Mouse (Mus musculus) midbrain, embryonic 11.5 days (tissue): ENCODE data around the gene Brpf3. TPM values are rescaled to one million over a fixed set of nuclear protein-coding genes. Genes with fewer than 3 reads are reported as not detected.

ENCODE experiments used
- ATAC-seq: fragments of 200-750 bp; cut with Nextera tagmentation; 2 replicates; pipeline ENCODE4 v1.8.0; 2017; ENCODE audit warnings: moderate TSS enrichment, moderate library complexity; ENCODE audit not compliant: low FRiP score
- DNase-seq: peaks from one replicate; pipeline ENCODE4 v3.0.0; 2015; ENCODE audit warnings: low spot score; ENCODE audit errors: missing footprints
- H3K27ac ChIP-seq: fragments of 300-500 bp; sonication (generic); 2 replicates; pipeline ENCODE4 v1.5.1; 2014; ENCODE audit warnings: low read depth, low read length
- H3K27me3 ChIP-seq: fragments of 300-500 bp; sonication (generic); 2 replicates; pipeline ENCODE4 v1.6.1; 2014; ENCODE audit warnings: mild to moderate bottlenecking, low read length, moderate library complexity, mixed read lengths; ENCODE audit not compliant: control insufficient read depth, insufficient read depth
- H3K36me3 ChIP-seq: fragments of 300-500 bp; sonication (generic); 2 replicates; pipeline ENCODE4 v1.6.1; 2014; ENCODE audit warnings: mild to moderate bottlenecking, low read length, moderate library complexity, mixed read lengths; ENCODE audit not compliant: control insufficient read depth, insufficient read depth
- H3K4me1 ChIP-seq: fragments of 300-500 bp; sonication (generic); 2 replicates; pipeline ENCODE4 v1.6.1; 2014; ENCODE audit warnings: low read length; ENCODE audit not compliant: control insufficient read depth, insufficient read depth
- H3K4me2 ChIP-seq: fragments of 300-500 bp; sonication (generic); 2 replicates; pipeline ENCODE4 v1.6.1; 2014; ENCODE audit warnings: mild to moderate bottlenecking, moderate library complexity
- H3K4me3 ChIP-seq: fragments of 300-500 bp; sonication (generic); 2 replicates; pipeline ENCODE4 v1.5.1; 2014; ENCODE audit warnings: low read depth, low read length
- H3K9ac ChIP-seq: fragments of 300-500 bp; sonication (generic); 2 replicates; pipeline ENCODE4 v1.6.1; 2014; ENCODE audit warnings: low read length
- H3K9me3 ChIP-seq: fragments of 300-500 bp; sonication (generic); 2 replicates; pipeline ENCODE4 v1.6.1; 2016; ENCODE audit warnings: low read length; ENCODE audit not compliant: control insufficient read depth
- WGBS: fragments of 180-500 bp; shearing (Covaris S2); extraction: QIAGEN DNeasy Blood & Tissue Kit; methylation state at CpG from one replicate; pipeline ENCODE4 v1.1.7; 2014; 5-methylcytosine and 5-hydroxymethylcytosine counted together
- polyA plus RNA-seq: library from polyadenylated mRNA; unstranded; fragments of >200 nt; fragmentation: Nextera tagmentation; extraction: Ambion mirVana; gene quantifications from 2 replicates; pipeline ENCODE4 v1.2.1, GENCODE M21; 2014

The Brpf3 gene
- polyA plus RNA-seq, 1 experiment from 2014 or later, result 9.7 TPM

- no peaks in the 10 kb centered on the region for H3K36me3 ChIP-seq
- no peak within 1 kb of the TSS for H3K9ac ChIP-seq
- whole genome bisulfite sequencing, result 34% methylated on average over 12 of the region's 12 CpGs
- no peak for ATAC-seq
- DNase-seq, result no peak
- no peak within 1 kb of the TSS for H3K27ac ChIP-seq
- no peak within 1 kb of the TSS for H3K4me2 ChIP-seq
- H3K4me1 ChIP-seq, result no peaks in the 10 kb centered on the region
- H3K27me3 ChIP-seq, result no peaks in the 10 kb centered on the region
- no peak within 1 kb of the TSS for H3K4me3 ChIP-seq
- no peaks in the 10 kb centered on the region for H3K9me3 ChIP-seq
Measured at GRCm38 (mm10) chr17:28858205-28858604, 57.3 kb downstream of the Brpf3 start, which contains the start of gene Pnpla1. Gene Pnpla1 (plus strand): TSS chr17:28858411.

GRCm38 (mm10) chr17:28863926-28864325 lies 63.0 kb downstream of the Brpf3 start:
- H3K27ac ChIP-seq, result no peak overlapping the region
- no peak overlapping the region for H3K4me3 ChIP-seq
- 76% methylated on average over 7 of the region's 7 CpGs for WGBS
- no peaks in the 10 kb centered on the region for H3K4me1 ChIP-seq
- no peak overlapping the region for H3K9ac ChIP-seq
- ATAC-seq (no peak), DNase-seq (no peak)
- no peak overlapping the region for H3K4me2 ChIP-seq
- H3K36me3 ChIP-seq, result no peaks in the 10 kb centered on the region
- H3K9me3 ChIP-seq, result no peaks in the 10 kb centered on the region
- no peaks in the 10 kb centered on the region for H3K27me3 ChIP-seq

GRCm38 (mm10) chr17:28864464-28864863 lies 63.6 kb downstream of the Brpf3 start:
- 84% methylated on average over 6 of the region's 6 CpGs for WGBS
- no peak overlapping the region for H3K4me3 ChIP-seq
- H3K9me3 ChIP-seq, result no peaks in the 10 kb centered on the region
- H3K36me3 ChIP-seq, result no peaks in the 10 kb centered on the region
- ATAC-seq, result no peak
- H3K4me1 ChIP-seq, result no peaks in the 10 kb centered on the region
- H3K27ac ChIP-seq, result no peak overlapping the region
- no peak overlapping the region for H3K4me2 ChIP-seq
- H3K27me3 ChIP-seq, result no peaks in the 10 kb centered on the region
- no peak for DNase-seq
- H3K9ac ChIP-seq, result no peak overlapping the region

GRCm38 (mm10) chr17:28866921-28867320 lies 66.0 kb downstream of the Brpf3 start:
- Histone ChIP-seq H3K4me1 (no peaks in the 10 kb centered on the region), H3K36me3 (no peaks in the 10 kb centered on the region), H3K4me2 (no peak overlapping the region), H3K27ac (no peak overlapping the region), H3K27me3 (no peaks in the 10 kb centered on the region), H3K9ac (no peak overlapping the region), H3K4me3 (no peak overlapping the region), H3K9me3 (no peaks in the 10 kb centered on the region)
- DNase-seq (peak; percentile 54), ATAC-seq (no peak)

GRCm38 (mm10) chr17:28867381-28867780 lies 66.5 kb downstream of the Brpf3 start:
- Histone ChIP-seq H3K27ac (no peak overlapping the region), H3K4me2 (no peak overlapping the region), H3K9ac (no peak overlapping the region), H3K4me1 (no peaks in the 10 kb centered on the region), H3K36me3 (no peaks in the 10 kb centered on the region), H3K27me3 (no peaks in the 10 kb centered on the region), H3K4me3 (no peak overlapping the region), H3K9me3 (no peaks in the 10 kb centered on the region)
- 89% methylated on average over 4 of the region's 4 CpGs for WGBS
- DNase-seq (peak; percentile 56), ATAC-seq (no peak)

- no peak overlapping the region for H3K9ac ChIP-seq
- 68% methylated on average over 9 of the region's 9 CpGs for WGBS
- peak; percentile 73 for ATAC-seq
- H3K27ac ChIP-seq, result peak overlapping the region; percentile 57
- H3K9me3 ChIP-seq, result no peaks in the 10 kb centered on the region
- no peaks in the 10 kb centered on the region for H3K27me3 ChIP-seq
- H3K4me1 ChIP-seq, result no peaks in the 10 kb centered on the region
- no peak for DNase-seq
- no peak overlapping the region for H3K4me2 ChIP-seq
- no peak overlapping the region for H3K4me3 ChIP-seq
- H3K36me3 ChIP-seq, result no peaks in the 10 kb centered on the region
Measured at GRCm38 (mm10) chr17:28869412-28870110, 68.7 kb downstream of the Brpf3 start.

GRCm38 (mm10) chr17:28870435-28870834 lies 69.5 kb downstream of the Brpf3 start:
- ATAC-seq (no peak), DNase-seq (no peak)
- Histone ChIP-seq H3K9me3 (no peaks in the 10 kb centered on the region), H3K9ac (no peak overlapping the region), H3K4me2 (no peak overlapping the region), H3K27me3 (no peaks in the 10 kb centered on the region), H3K36me3 (no peaks in the 10 kb centered on the region), H3K4me1 (no peaks in the 10 kb centered on the region), H3K4me3 (no peak overlapping the region), H3K27ac (no peak overlapping the region; the same call in 1 of the 2 replicates)
- 70% methylated on average over 5 of the region's 5 CpGs for WGBS

- H3K4me2 ChIP-seq, result no peak overlapping the region
- H3K4me1 ChIP-seq, result no peaks in the 10 kb centered on the region
- H3K36me3 ChIP-seq, result no peaks in the 10 kb centered on the region
- ATAC-seq (no peak), DNase-seq (no peak)
- H3K27ac ChIP-seq, result no peak overlapping the region
- no peaks in the 10 kb centered on the region for H3K27me3 ChIP-seq
- no peaks in the 10 kb centered on the region for H3K9me3 ChIP-seq
- no peak overlapping the region for H3K9ac ChIP-seq
- no peak overlapping the region for H3K4me3 ChIP-seq
- 78% methylated on average over 11 of the region's 11 CpGs for WGBS
Measured at GRCm38 (mm10) chr17:28871831-28872230, 70.9 kb downstream of the Brpf3 start.

GRCm38 (mm10) chr17:28872322-28872721 lies 71.4 kb downstream of the Brpf3 start:
- Histone ChIP-seq H3K9me3 (no peaks in the 10 kb centered on the region), H3K4me2 (no peak overlapping the region), H3K27me3 (no peaks in the 10 kb centered on the region), H3K9ac (no peak overlapping the region), H3K4me1 (no peaks in the 10 kb centered on the region), H3K27ac (no peak overlapping the region), H3K36me3 (no peaks in the 10 kb centered on the region), H3K4me3 (no peak overlapping the region)
- ATAC-seq (no peak), DNase-seq (no peak)
- 82% methylated on average over 7 of the region's 7 CpGs for WGBS
